Mouse (Mus musculus): ENCODE data around the gene Slc12a7.
A peak's percentile ranks its signal among the peaks of the same experiment; 100 is the strongest.
"Not testable (repeated sequence)": the region's sequence is repeated elsewhere in the genome, so short reads cannot be mapped to it uniquely, and the experiment has no call there.

Slc12a7 gene

DNA sequence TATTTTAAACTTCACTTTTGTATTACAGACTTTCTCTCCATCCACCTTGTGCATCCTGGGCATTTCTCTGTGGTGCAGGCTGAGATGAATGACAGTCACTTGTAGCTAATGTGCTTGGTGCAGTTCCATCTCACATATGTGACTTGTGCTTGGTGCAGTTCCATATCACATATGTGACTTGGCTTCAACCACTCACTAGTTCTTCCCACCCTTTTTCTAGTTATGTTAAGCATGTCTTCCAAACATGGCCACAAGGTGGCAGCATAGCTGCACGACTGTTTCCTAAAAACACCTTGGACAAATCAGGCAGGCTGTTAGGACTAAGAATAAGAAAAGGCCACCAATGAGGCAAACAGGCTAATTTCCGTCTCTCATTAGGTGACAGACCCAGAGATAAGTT lies 14.7 kb upstream of the Slc12a7 start:
- peak; percentile 95 for DNase-seq (ENCODE audit: low spot score)

DNA sequence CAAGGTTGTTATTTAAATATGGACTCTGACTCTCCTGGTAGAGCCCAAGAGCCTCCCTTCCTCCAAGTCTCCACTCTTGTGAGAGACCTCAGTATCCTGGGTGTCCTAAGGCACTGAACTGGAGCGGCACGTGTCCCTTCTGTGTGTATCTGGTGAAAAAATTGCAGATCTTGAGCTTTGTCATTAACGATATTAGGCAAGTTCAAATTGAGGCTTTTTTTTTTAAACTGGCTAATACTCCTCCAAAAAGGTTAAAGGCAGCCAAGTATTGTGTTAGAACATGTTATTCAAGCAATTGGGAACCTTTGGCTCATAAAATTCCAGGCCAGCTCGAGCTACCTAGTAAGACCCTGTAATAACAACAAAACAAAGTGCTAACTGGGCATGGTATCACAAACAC lies 12.7 kb upstream of the Slc12a7 start:
- DNase-seq (ENCODE audit: low spot score): no peak

DNA sequence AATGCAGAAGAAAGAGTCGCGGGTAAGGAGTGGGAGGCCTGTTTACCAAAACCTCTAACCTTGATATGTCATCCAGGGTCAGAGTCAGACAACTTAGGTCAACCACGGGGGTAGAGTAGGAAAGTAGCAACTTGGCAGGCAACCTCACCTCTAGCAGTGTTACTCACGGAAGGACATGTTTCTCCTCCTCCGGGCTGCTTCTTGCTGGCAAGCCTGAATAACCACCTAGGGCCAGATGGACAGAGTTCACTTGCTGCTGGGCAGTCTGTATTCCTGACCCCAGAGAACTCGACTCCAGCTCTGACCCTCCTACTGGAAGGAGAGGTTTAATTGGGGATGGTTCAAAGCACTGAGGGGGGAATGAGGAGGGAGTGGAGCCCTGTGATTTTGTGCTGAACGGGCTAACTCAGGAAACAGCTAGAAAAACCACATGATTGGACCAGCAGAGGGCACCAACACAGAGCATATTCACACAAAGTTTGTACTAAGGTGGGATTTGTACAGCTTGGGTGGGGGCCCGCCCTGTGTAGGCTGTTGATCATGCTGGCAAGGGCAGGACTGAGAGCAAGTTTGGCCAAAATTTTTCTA lies 9.7 kb upstream of the Slc12a7 start:
- DNase-seq (ENCODE audit: low spot score): peak; percentile 68

DNA sequence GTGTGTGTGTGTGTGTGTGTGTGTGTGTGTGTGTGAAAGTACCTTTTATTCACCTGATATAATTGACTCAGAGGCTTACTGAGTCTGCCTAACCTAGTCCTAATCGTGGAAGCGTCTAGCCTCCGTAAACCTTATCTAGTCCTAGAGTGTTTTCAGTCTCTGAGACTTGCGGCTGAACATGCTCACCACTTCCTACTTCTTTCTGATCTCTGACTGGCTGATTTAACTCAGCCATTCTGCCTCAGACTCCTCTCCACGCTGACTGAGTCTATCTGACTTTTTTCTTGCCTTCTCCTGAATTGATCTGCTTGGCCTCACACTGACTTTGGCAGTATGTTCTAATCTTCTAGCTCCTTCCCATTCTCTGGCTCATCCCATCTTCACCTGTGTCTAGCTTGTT lies 7.6 kb upstream of the Slc12a7 start:
- DNase-seq (ENCODE audit: low spot score): no peak

DNA sequence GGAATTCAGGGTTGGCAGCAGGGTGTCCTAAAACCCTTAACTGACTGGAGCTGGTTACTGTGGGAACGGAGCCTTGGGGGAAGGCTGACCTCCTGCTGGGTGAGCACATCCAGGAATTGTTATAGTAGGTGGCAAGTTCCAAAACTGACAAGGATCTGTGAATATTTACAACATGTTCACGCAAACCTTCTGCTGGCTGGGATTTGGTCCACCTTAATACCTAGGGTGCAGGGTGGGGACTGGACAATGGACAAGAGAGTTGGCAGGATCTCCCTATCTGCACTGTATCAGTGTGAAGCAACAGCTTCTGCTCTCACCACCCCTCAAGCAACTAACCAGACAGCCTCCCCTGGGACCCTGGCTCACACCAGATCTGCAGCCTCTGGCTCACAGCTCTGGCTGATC lies 5.3 kb upstream of the Slc12a7 start:
- no peak for DNase-seq (ENCODE audit: low spot score)

DNA sequence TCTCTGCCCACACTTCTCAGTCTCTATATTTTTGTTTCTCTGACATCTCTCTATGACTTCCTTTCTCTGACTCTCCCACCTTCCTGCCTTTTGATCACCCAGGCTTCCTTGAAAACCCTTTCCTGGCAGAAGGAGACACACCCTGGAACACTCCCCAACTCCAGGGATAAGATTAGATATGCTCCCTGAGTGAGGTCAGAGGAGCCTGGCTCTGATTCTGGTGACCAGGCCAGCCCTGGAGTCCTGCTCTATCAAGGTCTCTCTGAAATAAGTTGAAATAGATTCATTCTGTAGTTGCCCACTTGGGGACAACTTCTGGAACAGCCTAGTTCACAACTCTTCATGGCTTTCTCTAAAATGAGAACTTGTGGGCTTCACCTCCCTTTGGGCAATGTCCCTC lies 4.3 kb upstream of the Slc12a7 start:
- DNase-seq (ENCODE audit: low spot score): no peak

DNA sequence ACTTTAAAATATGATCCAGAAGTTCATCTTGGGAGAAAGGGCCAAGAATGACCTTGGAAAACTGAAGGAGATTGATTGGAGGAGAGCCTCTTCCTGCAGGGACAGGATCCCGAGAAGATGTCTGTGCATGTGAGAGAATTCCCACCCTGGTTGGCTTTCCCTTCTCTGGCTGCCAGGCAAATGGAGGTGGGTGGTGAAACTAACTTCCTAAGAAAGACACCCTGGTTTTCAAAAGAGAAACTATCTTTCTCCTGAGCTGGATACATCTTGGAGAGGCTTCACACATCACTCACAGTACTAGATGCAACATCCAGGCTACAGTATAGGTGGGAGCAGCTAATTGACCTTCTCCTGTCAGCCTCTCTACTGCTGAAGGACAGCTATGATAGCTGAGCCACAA lies 2.0 kb upstream of the Slc12a7 start:
- no peak for DNase-seq (ENCODE audit: low spot score)

DNA sequence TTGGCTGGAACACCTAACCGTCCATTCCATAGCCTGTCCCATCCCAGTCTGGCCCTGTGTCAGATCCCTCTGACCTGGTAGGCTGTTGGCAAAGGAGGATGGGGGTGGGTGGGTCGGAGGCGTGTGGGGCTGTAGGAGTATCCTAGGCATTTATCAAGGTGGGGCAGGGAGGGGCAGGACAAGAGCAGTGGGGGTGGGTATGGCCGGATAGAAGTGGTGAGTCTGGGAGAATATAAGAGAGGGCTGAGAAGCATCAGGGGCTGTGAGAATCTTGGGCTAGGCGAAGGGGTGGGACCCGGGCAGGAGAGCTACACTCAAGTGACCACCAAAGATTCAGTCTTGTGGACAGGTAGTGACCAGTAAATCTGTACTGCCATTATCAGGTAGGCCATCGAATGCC lies 659 bp upstream of the Slc12a7 start:
- no peak for DNase-seq (ENCODE audit: low spot score)

DNA sequence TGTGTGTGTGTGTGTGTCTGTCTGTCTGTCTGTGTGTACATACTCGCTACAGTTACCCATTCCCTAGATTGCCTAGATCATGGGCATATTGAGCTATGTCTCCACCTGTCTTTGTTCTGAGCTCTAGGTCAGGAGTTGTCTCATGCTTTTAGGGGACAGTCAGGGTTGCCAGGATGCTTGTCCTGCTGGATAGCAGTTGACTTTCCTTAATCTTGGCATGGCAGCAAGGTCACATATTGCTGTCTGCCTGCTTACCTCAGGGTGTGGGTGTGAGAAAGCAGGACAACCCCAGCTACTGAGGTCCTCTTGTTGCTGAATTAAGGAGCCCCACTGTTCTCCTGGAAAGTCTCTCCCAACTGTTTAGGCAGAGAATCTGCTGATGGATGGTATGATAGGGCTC lies 1.5 kb downstream of the Slc12a7 start:
- no peak for DNase-seq (ENCODE audit: low spot score)

DNA sequence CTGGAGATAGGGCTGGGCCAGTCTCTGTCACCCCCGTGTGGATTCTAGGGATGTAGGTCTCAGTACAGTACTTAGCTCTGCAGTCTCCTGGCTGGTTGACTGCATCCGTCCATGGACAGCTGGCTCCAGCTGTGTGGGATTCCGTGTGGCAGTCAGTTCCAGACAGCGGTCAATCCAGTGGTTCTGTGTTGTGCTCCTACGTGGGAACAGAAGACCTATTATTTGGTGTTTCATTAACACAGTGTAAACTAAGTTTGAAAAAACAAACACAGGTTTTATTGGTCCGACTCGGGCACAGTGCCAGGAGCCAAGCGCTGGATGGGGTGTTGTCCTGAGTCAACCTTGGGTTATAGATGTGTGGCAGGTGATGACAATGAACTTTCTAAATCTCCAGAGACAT lies 2.4 kb downstream of the Slc12a7 start:
- DNase-seq (ENCODE audit: low spot score): no peak

DNA sequence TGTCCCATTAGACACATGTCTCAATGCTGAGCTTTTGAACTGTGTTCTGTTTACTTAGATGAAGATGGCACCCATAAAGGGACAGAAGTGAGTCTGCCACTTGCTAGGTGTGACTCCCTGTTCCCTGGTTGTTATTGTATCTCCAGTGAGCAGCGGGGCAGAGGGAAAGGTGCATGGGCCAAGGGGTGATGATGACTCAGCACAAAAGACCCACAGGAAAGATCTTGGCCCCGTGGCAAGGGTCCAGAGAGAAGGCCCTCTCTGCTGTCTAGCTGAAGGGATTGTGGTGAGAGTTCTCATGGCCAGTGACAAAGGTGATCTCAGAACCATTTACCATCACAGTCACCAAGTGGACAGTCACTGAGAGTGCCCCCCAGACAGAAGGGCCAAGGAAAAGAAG lies 3.0 kb downstream of the Slc12a7 start:
- DNase-seq (ENCODE audit: low spot score): no peak

DNA sequence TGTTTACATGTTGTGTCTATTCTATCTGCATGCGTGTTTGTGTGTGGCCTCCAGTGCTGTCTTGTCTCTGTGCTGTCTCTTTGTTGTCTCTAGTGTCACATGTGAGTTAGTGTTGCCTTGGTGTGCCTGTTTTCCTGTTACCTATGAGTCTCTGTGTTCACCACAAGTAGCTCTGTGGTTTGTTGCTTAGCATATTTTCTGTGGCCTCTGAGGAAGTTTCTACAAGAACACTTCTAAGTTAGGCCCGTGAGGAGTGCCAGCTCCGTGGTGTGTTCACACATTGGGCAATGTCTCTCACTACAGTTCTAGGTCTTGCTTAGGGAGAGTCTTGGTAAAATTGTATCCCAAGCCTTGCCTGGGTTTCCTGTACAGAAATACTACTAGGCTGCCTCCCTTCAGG lies 4.0 kb downstream of the Slc12a7 start:
- no peak for DNase-seq (ENCODE audit: low spot score)

DNA sequence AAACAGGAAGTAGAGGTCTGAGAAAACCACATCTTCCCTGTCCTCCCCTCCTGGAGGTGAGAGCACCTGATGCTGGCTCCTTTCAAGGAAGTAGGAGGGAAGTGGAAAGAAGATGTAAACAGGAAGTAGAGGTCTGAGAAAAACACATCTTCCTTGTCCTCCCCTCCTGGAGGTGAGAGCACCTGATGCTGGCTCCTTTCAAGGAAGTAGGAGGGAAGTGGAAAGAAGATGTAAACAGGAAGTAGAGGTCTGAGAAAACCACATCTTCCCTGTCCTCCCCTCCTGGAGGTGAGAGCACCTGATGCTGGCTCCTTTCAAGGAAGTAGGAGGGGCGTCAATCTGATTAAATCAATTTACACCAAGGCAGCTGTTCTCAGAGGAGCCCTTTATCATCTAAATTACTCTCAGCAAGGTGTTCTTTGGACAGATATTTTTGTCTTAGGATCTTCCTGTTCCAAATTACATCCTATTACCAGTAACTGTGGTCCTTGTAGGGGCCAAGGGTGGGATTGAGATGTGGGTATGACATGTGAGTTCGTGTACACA lies 7.6 kb downstream of the Slc12a7 start:
- not testable (repeated sequence) for DNase-seq (ENCODE audit: low spot score)

DNA sequence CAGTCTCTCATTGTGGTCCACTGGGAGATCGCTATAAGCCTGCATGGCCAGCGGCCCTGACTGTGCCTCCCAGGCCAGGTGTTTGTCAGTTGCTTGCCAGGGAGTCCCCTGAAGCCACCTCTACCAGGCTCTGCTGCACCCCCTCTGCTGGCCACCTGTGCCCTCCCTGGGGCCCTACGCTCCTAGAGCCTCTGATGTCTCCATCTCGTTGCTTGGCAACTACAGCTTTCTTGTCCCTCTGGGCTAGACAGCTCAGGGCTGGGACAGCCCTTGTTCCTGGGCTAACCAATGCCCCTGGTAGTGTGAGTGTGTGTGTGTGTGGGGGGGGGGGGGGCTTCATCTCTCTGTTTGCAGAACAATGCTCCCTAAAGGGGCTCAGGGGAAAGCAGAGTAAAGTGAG lies 10.1 kb downstream of the Slc12a7 start:
- peak; percentile 22 for DNase-seq (ENCODE audit: low spot score)

DNA sequence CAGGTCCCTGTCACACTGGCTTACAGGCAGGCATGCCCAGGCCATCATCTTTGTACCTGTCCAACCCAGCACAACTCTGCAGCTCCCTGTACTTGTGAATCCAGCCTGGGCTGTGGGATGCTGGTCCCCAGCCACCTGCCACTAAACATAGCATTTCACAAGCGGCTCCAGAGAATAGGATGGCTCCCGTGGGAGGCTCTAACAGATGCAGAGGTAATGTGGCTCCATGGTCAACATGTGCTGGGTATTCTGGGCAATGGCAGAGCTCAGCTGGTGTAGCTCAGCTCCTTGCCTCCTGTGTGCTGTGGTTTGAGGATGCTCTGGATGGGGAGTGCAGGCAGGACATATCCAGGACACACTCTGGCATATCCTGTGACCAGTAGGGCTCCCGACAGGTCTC lies 10.8 kb downstream of the Slc12a7 start:
- no peak for DNase-seq (ENCODE audit: low spot score)

DNA sequence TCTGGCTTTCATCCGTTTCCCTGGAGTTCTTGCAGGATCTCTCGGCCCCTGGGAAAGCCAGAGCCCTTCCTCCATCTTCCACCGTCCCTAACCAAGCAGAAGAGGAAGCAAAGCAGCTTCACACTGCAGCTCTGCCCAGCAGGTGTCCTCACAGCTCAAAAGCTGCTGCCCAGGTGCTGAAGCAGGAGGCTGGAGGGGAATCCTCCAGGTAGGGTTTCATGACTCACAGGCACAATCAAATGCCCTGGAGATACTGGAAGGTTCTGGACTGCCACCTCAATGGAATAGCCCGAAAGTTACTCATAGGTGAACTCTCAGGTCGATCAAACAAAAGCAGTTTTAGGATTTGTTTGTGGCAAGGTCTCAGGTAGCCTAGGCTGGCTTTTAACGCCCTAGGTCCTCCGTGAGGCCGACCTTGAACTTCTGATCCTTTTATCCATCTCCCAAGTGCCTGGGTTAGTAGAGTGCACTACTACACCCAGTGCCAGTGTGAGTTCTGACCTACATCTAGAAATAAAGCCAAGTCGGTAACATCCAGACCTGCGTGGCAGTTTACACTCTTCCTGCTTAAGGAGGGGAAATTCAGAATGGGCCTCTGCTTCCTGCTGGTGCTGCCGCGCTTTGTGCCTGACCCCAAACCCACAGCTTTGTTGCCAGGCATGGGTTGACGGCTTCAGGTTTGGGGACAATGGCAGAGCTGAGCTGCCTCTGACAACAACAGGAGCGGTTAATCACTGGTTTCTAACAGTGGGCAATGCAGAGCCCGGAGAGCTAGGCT lies 16.0 kb downstream of the Slc12a7 start:
- DNase-seq (ENCODE audit: low spot score): peak; percentile 32

DNA sequence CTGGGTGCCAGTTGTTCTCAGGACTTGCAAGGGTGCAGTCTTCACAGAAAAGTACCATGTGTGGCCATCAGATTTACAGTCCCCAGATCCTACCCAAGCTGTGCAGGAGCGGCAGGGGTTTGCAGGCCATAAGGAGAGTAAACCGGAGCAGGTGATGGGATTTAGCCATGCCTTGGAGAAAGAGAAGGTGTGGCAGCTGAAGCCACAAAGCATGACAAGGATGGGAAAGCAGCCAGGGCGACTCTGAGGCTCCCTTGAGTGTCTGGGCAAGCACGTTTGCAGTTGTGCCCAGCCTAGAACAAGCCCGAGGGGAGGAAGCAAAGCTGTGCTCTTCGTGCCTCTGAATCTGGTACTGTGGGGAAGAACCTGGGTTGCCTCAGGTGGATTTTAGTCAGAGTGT lies 17.5 kb downstream of the Slc12a7 start:
- no peak for DNase-seq (ENCODE audit: low spot score)

DNA sequence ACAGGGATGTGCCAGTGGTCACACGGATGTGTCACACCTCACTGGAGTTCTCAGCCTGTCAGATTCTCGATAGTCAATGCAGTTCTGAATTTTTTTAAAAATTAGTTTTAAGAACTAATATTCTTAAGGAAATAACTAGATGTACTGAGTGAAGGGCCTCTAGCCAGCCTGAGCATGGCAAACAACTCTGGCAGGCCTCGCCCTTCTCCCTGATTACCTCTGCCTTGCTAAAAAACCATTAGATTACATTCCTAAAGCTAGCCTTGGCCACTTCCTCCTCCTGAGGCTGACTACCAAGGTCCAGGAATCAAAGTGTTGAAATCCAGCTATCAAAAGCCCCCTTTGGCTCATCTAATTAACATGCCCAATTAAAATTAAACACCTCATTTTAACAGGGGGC lies 18.4 kb downstream of the Slc12a7 start:
- no peak for DNase-seq (ENCODE audit: low spot score)

DNA sequence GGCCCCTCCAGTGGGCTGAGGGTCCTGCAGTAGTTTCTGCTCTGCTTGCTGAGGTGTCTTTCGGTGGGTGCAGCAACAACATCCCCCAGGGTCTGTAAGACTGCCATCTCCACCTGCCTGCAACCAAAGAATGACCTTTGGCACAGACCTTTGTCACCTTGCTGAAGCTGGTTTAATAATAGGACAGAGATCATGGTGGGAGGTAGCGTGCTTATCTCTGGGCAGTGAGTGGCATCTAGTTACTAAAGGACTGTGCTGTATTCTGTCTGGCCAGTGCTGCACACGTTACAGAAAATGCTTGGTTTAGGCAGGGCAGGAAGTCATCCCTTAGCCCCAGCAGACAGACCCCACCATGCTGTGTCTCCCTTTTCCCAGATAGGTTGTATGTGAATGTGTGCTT lies 22.9 kb downstream of the Slc12a7 start:
- DNase-seq (ENCODE audit: low spot score): no peak

DNA sequence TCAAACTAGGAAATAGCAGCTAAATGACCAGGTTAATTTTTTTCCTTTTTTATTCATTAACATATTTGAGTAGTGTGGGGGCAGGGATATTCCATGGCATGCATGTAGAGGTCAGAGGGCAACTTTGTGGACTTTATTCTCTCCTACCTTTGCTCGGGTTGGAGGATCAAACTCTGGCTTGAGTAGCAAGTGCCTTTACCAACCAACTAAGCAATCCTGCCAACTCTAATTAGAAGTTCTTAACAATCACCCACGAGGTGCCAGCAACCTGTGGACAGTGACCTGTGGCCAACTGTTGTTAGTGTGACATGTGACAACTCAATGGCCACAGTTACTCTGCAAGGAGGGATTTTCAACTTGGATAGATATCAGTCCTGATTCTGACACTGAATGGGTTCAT lies 24.0 kb downstream of the Slc12a7 start:
- no peak for DNase-seq (ENCODE audit: low spot score)

DNA sequence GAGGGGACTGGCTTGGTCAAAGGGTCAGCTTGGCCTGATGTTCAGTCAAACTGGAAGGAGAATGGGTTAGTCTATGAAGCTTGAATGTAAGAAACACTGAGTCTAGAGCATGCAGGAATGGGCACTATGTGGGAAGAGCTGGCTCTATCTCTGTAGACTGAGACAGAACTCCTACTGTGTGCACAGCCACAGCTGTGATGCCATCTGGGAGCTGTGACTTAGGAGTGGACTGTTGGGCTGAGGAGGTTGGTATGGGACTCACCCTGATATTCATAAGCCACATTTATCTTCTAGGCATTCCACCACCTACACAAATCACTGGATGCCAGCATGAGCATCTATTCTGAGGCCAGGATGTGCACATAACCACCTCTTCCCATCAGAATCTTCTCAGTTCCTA lies 24.5 kb downstream of the Slc12a7 start:
- DNase-seq (ENCODE audit: low spot score): no peak

DNA sequence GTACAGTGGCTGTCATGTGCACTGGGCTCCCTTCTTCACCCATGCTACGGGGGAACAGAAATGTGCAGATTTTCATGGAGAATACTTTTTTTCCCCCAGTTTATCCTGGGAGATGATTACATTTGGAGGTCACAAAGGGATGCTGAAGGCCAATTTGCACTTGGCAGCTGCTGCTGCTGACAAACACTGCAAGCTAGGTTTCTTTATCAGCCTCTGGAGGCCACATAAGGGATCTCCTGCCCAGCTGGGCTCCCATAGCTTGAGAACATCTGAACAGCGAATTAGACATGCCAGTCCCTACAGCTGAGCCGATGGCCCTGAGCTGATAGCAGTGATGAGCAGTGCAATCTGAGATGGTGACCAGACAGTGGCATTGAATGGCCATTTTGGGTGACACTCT lies 26.7 kb downstream of the Slc12a7 start:
- no peak for DNase-seq (ENCODE audit: low spot score)

DNA sequence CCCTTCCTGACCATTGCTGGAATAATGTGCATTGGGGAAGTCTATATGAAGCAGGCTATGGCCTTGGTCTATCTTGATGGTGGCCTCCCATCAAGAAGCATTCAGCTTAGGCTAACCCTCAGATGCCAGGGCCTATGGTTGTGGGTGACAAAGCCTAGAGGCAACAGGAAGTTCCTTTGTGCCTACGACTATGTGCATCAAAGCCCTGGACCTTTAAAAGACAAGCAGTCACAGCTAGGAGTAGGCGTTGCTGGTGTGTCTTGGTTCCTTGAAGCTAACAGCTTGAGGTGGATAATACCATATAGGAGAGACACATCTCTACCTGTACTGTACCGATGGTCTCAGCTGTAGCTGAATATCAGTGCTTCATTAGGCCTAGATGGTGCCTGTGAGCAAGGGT lies 27.2 kb downstream of the Slc12a7 start:
- no peak for DNase-seq (ENCODE audit: low spot score)

DNA sequence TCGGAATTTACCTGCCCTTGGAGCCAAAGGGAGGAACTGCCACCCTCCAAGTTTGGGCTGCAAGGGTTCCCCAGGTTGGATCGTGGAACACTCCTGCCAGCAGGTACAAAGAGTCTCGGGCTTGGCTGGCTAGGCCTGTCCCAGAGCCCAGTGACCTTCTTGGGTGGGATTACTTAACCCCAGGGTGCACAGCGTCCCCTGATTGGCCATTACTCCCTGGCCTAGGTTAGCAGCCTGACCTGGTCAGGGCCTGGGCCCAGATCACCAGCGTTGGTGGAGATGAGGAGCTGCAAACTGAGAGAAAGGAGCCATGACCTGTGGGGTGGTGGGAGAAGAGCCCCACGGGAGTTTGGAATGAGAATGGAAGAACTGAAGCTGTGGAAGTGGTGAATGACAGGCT lies 30.0 kb downstream of the Slc12a7 start:
- no peak for DNase-seq (ENCODE audit: low spot score)
